Mouse (Mus musculus): ENCODE data around the gene Vmn2r49.
"Not testable (repeated sequence)": the region's sequence is repeated elsewhere in the genome, so short reads cannot be mapped to it uniquely, and the experiment has no call there.

Gene Vmn2r49

GRCm38 (mm10) chr7:9992157-9992556 lies at the start of gene Vmn2r49:
Gene Vmn2r49, minus strand, starts transcription at chr7:9992257.
- DNase-seq (ENCODE audit: low spot score): not testable (repeated sequence)

GRCm38 (mm10) chr7:9953485-9953884 lies 38.6 kb downstream of the Vmn2r49 start, which contains the start of gene Vmn2r48:
Gene Vmn2r48, minus strand, starts transcription at chr7:9953585.
- not testable (repeated sequence) for DNase-seq (ENCODE audit: low spot score)
